Mouse (Mus musculus) Patski (cell line): ENCODE measurements around the gene Cox14. TPM values are rescaled to one million over a fixed set of nuclear protein-coding genes. Genes with fewer than 3 reads are reported as not detected.
A peak's percentile ranks its signal among the peaks of the same experiment; 100 is the strongest.
"Not testable (repeated sequence)": the region's sequence is repeated elsewhere in the genome, so short reads cannot be mapped to it uniquely, and the experiment has no call there.

Experiments
- ATAC-seq: fragments of 100-300 bp; one replicate; pipeline ENCODE4 v1.8.0; 2021
- CTCF ChIA-PET: fragments of 350-600 bp; sonication (Branson Sonifier 250); formaldehyde crosslinking; loops from one replicate; lab custom pipeline; 2022; ENCODE audit warnings: inconsistent platforms; lab: Charles Lee
- POLR2A ChIA-PET: fragments of 350-600 bp; sonication (Branson Sonifier 250); formaldehyde crosslinking; loops from one replicate; lab custom pipeline; 2022; ENCODE audit warnings: antibody characterized with exemption, inconsistent platforms; lab: Charles Lee
- DNase-seq: peaks from one replicate; pipeline ENCODE4 v3.0.0-alpha.2; 2011; ENCODE audit warnings: low read depth, low spot score
- H3K27me3 ChIP-seq: fragments of 371-371 bp; one replicate; pipeline ENCODE4 v1.5.1; 2021
- CTCF ChIP-seq: fragments of 100-300 bp; IDR thresholded peaks from one replicate; pipeline ENCODE4 v1.5.1; 2021
- in situ Hi-C: fragments of 300-500 bp; cut with MboI; formaldehyde crosslinking; loops from 3 replicates; pipeline ENCODE4 v1.11.1; 2018; ENCODE audit warnings: low pct_unique_long_range_greater_than_20kb, mixed read lengths
- polyA plus RNA-seq: library from polyadenylated mRNA; unstranded; gene quantifications from one replicate; pipeline ENCODE4 v1.2.3, GENCODE M21; 2021

Cox14 gene
- polyA plus RNA-seq, 1 experiment from 2014 or later: 170 TPM

- no peaks in the 10 kb centered on the region for H3K27me3 ChIP-seq
- DNase-seq (no peak), ATAC-seq (no peak)
- ChIA-PET CTCF (no interaction called here), POLR2A (no interaction called here)
- in situ Hi-C loops: no loop called here
- no peak for TF ChIP-seq CTCF
These were observed 26.8 kb upstream of the Cox14 start for GRCm38 (mm10) chr15:99698533-99699085.

- DNase-seq: no peak
- POLR2A ChIA-PET: no interaction called here
These were observed 25.7 kb upstream of the Cox14 start for GRCm38 (mm10) chr15:99699715-99700114.

DNA sequence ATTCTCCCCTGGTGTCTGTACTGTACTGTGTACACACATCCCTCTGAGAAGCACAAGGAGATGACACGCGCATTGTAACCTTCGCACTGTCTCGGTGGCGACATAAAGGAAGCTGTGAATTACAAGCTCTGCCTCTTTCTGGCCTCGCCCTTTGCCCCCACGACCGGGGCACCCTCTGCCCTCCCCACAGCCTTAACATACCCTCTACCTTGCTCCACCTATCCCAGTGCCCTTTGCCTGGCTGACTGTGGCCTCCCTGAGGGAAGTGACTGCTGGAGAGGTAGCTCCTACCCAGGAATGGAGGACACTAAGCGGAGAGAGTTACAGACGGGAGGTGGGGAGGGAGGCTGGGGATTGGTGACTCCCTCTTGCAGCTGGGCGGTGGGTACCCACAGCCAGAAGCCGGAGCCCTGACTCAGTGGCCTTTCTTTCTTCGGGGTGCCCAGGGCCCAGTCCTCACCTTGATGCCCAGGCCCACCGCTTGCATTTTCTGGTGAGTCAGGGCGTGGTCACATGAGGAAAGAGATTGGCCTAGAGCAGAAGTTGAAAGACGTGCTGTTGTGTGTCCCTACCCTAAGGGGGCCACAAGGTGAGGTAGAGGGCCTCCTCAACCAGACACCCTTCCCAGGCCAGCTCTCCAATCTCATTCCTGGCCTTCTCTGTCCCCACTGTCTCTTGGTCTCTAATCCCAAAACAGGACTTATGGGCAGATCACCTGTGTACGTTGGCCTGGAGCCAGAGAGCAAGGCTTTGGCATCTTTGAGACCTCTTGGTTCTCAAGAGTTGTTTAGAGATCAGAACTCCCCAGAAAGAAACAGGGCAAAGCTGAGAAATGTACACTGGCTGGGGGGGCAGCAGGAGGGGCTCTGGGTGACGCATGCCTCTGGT lies 25.0 kb upstream of the Cox14 start:
- DNase-seq (no peak), ATAC-seq (no peak)
- in situ Hi-C loops: no loop called here
- CTCF ChIA-PET: interaction anchor here (1.2 kb wide), 1 partner anchor 12 kb away, joined by 5 read pairs; no protein-coding TSS in a partner anchor
- TF ChIP-seq CTCF: no peak
- H3K27me3 ChIP-seq: no peaks in the 10 kb centered on the region
- POLR2A ChIA-PET: interaction anchor here (0.8 kb wide), 1 partner anchor 23 kb away, joined by 3 read pairs; no protein-coding TSS in a partner anchor

More at GRCm38 (mm10) chr15:99699715-99700114, 25.7 kb upstream of the Cox14 start:
- CTCF ChIA-PET: interaction anchor here (1.2 kb wide), 1 partner anchor 11 kb away, joined by 5 read pairs; no protein-coding TSS in a partner anchor
- in situ Hi-C loops: no loop called here
- ATAC-seq: no peak
- no peak for TF ChIP-seq CTCF
- H3K27me3 ChIP-seq: no peaks in the 10 kb centered on the region

- POLR2A ChIA-PET: interaction anchor here (0.6 kb wide), 1 partner anchor 303 kb away, joined by 3 read pairs; no protein-coding TSS in a partner anchor
- CTCF ChIA-PET, in situ Hi-C loops, DNase-seq, ATAC-seq, H3K27me3 ChIP-seq: not testable (repeated sequence)
These were observed 23.8 kb upstream of the Cox14 start for GRCm38 (mm10) chr15:99701640-99701998.

GRCm38 (mm10) chr15:99701999-99702900 lies 23.2 kb upstream of the Cox14 start, which contains the start of gene Smarcd1:
TSS of gene Smarcd1 (plus strand) at chr15:99702129.
- in situ Hi-C loops: no loop called here
- POLR2A ChIA-PET: interaction anchor here (1.1 kb wide), 1 partner anchor 38 kb away, joined by 3 read pairs; no protein-coding TSS in a partner anchor
- H3K27me3 ChIP-seq: no peaks in the 10 kb centered on the region
- TF ChIP-seq CTCF: no peak
- peak; percentile 68 for DNase-seq
- CTCF ChIA-PET: interaction anchor here (0.9 to 1.1 kb wide), 2 partner anchors 9 to 22 kb away, joined by 3 read pairs; no protein-coding TSS in a partner anchor
- ATAC-seq: peak; percentile 63

DNA sequence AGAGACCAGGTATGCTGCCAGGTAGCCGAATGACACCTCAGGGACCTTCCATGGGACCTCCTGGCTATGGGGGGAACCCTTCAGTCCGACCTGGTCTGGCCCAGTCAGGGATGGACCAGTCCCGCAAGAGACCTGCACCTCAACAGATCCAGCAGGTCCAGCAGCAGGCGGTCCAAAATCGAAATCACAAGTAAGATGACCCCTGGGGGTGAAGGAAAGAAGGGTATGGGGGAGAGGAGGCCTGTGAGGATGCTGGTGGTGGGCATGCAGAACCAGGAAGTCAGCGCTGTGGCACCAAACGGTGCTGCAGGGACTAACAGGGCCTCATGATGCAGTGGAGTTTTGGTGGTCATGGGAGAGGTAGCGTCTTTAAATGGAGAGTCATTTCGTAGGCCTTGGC lies 22.3 kb upstream of the Cox14 start:
- in situ Hi-C loops: no loop called here
- no peaks in the 10 kb centered on the region for H3K27me3 ChIP-seq
- no peak for TF ChIP-seq CTCF
- CTCF ChIA-PET: interaction anchor here (0.9 to 1.1 kb wide), 2 partner anchors 8 to 21 kb away, joined by 3 read pairs; no protein-coding TSS in a partner anchor
- POLR2A ChIA-PET: interaction anchor here (1.1 kb wide), 1 partner anchor 39 kb away, joined by 3 read pairs; no protein-coding TSS in a partner anchor
- DNase-seq (no peak), ATAC-seq (no peak)

GRCm38 (mm10) chr15:99703676-99704040 lies 21.8 kb upstream of the Cox14 start:
- no peaks in the 10 kb centered on the region for H3K27me3 ChIP-seq
- ChIA-PET POLR2A (interaction anchor here (1.1 kb wide), 1 partner anchor 36 kb away, joined by 3 read pairs; no protein-coding TSS in a partner anchor), CTCF (interaction anchor here (1.2 to 1.3 kb wide), 2 partner anchors 20 to 22 kb away, joined by 3 to 4 read pairs; partner anchors contain the start of gene Cox14)
- no peak for TF ChIP-seq CTCF
- in situ Hi-C loops: no loop called here
- ATAC-seq: no peak
- DNase-seq: no peak

DNA sequence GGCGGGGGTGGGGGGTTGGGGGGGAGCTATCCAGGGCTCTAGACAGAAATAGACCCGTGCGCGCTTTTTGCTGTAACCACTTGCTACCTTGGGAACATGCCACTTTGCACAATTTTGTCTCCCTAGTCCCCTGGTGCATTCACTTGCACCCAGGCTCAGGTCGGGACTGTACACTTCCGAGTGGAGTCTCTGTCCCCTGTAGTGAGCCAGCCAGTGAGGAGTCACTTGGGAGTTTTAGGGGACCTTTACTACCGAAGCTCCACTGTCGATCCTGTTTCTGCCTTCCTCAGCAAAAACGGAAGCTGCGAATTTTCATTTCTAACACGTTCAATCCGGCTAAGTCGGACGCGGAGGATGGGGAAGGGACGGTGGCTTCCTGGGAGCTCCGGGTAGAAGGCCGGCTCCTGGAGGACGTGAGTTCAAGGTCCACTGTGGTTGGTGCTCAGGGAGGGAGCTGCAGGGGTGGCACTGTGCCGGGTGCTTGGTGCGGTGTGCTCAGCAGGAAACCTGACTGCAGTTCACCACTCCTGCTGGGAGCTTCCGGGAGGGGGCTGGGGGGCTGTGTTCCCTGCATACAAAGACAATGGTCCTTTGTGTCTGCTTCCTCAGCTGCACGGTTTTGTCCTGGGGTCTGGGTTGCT lies 21.3 kb upstream of the Cox14 start:
- in situ Hi-C loops: no loop called here
- TF ChIP-seq CTCF: no peak
- CTCF ChIA-PET: interaction anchor here (1.2 to 1.3 kb wide), 3 partner anchors 11 to 22 kb away, joined by 3 to 4 read pairs (median 3); partner anchors contain the start of gene Cox14
- DNase-seq: no peak
- no peak for ATAC-seq
- no peaks in the 10 kb centered on the region for H3K27me3 ChIP-seq
- POLR2A ChIA-PET: interaction anchor here (1.1 kb wide), 1 partner anchor 35 kb away, joined by 3 read pairs; no protein-coding TSS in a partner anchor

- TF ChIP-seq CTCF: no peak
- ChIA-PET POLR2A (interaction anchor here (1.1 kb wide), 1 partner anchor 34 kb away, joined by 3 read pairs; no protein-coding TSS in a partner anchor), CTCF (interaction anchor here (1.2 to 1.3 kb wide), 3 partner anchors 10 to 21 kb away, joined by 3 to 4 read pairs (median 3); partner anchors contain the start of gene Cox14)
- no peak for DNase-seq
- no peaks in the 10 kb centered on the region for H3K27me3 ChIP-seq
- in situ Hi-C loops: no loop called here
- ATAC-seq: no peak
These were observed 20.5 kb upstream of the Cox14 start for GRCm38 (mm10) chr15:99704881-99705280.
